Comparison of ENCODE assay signal across 22 mouse cellular contexts in genomic region chr9:106906597-106906996, GRCm38 (mm10).
"Had no signal": no experiment of that assay in that cellular context is flagged by ENCODE, and none has a peak within 500 bp of the region (broad histone marks: within the 10 kb centered on the region; RNA-seq: fewer than 3 reads in every experiment).

No protein-coding gene starts in this region.

- H3K9me3 ChIP-seq: heart, embryonic 13.5 days; heart, embryonic 15.5 days; hindbrain, embryonic 10.5 days; hindbrain, embryonic 12.5 days; intestine, embryonic 15.5 days; limb, embryonic 10.5 days; limb, embryonic 12.5 days; liver, embryonic 13.5 days; liver, embryonic 15.5 days had no signal

- H3K27ac ChIP-seq: heart, embryonic 13.5 days; heart, embryonic 15.5 days; hindbrain, embryonic 10.5 days; hindbrain, embryonic 12.5 days; hindbrain, embryonic 14.5 days; intestine, embryonic 15.5 days; layer of hippocampus, adult 2 months; left cerebral cortex, adult 2 months; limb, embryonic 10.5 days; limb, embryonic 12.5 days; liver, embryonic 13.5 days; liver, embryonic 15.5 days had no signal

- H3K36me3 ChIP-seq: heart, embryonic 13.5 days; heart, embryonic 15.5 days; hindbrain, embryonic 10.5 days; intestine, embryonic 15.5 days; limb, embryonic 10.5 days; limb, embryonic 12.5 days; liver, embryonic 13.5 days; liver, embryonic 15.5 days had no signal

- DNase-seq: gastrocnemius, postnatal 14 days; heart, postnatal 4 days; kidney, adult 18-20 months; kidney, adult 8-10 months; kidney, postnatal 10 days; kidney, postnatal 25 days; kidney, postnatal 4 days; layer of hippocampus, adult 9-11 months; liver; liver, embryonic 13.5 days; liver, postnatal 0 days had no signal

- H3K4me1 ChIP-seq: heart, embryonic 13.5 days; heart, embryonic 15.5 days; hindbrain, embryonic 10.5 days; hindbrain, embryonic 12.5 days; intestine, embryonic 15.5 days; liver, embryonic 13.5 days had no signal

- H3K27me3 ChIP-seq: heart, embryonic 15.5 days; hindbrain, embryonic 12.5 days; intestine, embryonic 15.5 days; limb, embryonic 12.5 days; liver, embryonic 13.5 days; liver, embryonic 15.5 days had no signal

- H3K4me3 ChIP-seq: heart, embryonic 13.5 days; heart, embryonic 15.5 days; hindbrain, embryonic 10.5 days; hindbrain, embryonic 12.5 days; intestine, embryonic 15.5 days; layer of hippocampus, adult 2 months; left cerebral cortex, adult 2 months; limb, embryonic 10.5 days; limb, embryonic 12.5 days; liver, embryonic 13.5 days; liver, embryonic 15.5 days had no signal
